Mouse (Mus musculus): ENCODE measurements around the gene Dcaf6.
"Not testable (repeated sequence)": the region's sequence is repeated elsewhere in the genome, so short reads cannot be mapped to it uniquely, and the experiment has no call there.

Dcaf6 gene

DNA sequence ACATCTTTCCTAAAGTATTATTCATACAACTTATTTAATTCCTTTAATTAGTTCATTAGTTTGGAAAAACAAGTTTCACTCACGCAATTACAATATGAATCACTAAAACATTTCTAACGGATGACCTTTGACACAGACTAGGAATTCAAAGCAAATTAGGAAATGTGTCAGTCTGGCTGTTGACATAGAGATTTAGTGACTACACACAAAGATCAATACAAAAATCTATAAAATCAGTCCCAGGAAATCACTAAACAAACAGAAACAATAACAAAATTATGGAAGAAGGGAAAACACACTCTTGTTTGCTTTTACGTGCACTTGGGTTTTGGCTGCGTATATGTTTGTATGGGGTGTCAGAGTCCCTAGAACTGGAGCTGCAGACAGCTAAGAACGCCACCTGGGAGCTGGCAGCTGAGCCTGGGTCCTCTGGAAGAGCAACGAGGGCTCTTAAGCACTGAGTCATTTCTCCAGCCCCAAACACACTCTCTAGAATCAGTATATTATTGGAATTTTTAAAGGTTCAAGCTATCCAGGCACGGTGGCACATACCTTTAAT is 38.8 kb downstream of the Dcaf6 start:
- no peak for DNase-seq

DNA sequence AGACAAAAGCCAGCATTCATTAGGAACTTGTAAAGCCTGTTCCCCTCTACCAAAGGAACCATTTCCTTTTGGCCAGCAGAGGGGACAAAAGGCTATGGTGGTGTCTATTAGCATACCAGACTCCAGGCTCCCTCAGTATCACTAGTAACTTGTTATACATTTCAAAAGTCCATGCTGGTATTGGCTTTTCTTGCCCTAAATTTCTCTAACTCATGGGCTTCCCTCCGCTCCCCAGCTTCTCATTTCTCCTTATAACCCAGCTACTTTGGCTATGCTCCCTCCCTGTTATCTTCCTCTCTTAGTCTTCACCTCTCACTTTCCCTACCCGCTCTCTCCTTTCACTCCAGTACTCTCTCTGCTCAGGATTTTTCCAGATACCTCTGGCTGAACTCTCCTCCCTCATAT is 63.9 kb downstream of the Dcaf6 start:
- no peak for DNase-seq

DNA sequence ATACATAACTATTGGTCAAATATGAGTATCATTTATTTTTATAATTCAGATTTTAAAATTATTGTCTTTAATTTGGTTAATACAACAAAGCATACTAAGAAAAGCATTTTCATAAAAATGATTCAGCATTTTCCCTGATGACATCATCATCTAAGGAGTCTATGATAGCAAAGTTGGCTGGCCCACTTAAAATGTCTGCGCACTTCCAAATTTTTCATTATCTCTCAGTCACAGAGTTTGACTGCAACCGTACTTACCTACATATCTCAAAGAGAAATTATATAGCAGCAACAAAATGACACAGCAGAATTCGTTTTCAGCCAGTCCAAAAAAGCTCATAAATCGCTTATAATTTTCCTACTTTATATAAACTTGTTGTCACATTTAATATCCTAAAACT is 64.3 kb downstream of the Dcaf6 start:
- DNase-seq: no peak

DNA sequence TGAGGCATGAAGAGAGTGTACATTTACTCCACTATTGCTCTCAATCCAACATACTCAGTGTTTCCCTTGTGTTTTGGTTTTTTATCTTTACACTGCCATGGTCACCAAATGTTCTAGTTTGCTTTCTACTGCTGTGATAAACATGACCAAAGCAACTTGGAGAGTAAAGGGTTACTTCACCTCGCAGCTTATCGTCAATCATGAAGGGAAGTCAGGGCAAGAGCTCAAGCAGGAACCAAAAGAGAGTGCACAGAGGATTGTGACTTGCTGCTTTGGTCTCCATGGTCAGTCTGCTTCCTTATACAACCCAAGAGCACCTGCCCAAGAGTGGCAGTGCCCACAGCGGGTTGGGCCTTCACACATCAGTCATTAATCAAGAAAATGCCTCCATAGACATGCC is 65.4 kb downstream of the Dcaf6 start:
- no peak for DNase-seq

DNA sequence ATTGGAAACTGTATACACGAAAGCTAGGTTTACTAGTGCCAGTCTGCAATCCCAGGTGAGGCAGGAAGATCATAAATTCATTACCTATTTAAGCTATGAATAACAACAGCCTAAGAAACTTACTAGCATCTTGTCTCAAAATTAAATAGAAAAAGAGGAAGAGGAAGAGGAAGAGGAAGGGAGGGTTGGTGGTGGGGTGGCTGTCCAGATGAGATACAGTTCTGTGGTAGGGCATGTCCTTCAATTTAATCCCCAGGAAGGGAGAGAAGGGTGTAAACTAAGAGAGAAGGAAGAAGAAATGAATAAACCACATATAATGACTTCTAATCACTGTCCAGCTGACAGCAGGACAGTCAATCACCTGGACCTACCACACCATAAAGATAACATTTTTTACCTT is 67.2 kb downstream of the Dcaf6 start:
- no peak for DNase-seq

DNA sequence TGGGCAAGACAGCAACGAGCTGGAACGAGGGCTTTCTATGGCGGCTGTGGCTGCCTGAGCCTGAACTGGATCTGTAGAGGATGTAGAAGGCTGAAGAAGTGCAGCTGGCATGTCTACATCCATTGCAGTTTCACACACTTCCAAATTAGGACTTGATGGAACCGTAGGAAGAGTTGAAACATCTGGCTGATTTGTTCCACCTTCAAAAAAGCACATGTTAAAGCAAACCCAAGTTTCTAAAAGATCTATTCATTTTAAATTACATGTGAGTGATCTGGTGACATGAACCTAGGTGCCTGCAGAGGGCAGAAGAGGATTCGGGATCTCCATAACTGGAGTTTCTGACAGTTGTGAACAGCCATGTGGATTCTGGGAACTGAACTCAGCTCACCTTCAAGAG is 71.6 kb downstream of the Dcaf6 start:
- DNase-seq: peak; percentile 61

DNA sequence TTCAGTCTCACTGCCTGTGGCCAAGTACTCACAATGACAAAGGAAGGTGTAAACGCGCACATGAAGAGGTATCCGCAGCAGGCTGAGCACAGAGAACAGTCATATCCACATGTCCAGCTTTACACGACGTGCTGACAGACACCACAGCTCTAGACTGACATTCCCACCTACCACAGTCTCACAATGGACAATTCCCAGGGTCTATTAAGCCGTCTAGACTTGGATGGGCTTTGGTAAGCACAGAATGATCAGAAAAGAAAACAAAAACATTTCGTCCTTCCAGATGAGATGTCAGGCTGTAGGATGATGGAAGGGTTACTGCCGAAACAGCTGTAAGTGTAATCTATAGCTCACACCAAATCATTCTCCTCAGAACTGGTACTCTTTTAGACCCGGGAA is 73.8 kb downstream of the Dcaf6 start:
- DNase-seq: no peak

DNA sequence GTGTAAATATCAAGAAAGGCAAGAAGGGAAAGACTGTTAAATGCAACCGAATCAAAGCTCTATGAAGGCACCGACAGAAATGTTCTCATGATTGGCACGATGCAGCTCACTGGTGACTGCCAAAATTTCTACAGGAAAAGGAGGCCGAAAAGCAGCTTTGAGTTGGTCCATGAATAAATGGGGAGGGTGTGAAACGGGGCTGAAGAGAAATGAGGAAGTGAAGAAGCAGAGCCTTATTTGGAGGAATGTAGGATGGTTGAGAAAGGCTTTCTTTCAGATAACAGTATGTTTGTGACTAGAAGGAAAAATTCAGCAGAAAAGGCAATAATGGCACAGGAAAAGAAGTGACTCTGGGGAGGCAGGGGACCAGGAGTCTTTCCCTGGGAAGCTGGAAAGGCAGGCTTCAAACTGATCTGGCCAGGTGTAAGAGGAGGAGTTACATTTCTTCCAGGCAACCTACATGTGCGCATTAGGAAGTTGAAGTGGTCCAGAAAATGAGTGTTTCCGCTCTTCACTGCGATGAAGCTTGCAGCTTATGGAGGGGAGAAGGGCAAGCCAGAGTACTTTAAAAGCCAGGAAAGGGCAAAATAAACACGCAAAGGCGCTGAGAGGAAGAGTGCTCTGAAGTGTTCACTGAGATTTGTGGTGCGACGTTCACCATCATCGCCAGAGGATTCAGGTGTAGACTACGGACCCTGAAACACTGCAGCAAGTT is 74.3 kb downstream of the Dcaf6 start:
- no peak for DNase-seq

DNA sequence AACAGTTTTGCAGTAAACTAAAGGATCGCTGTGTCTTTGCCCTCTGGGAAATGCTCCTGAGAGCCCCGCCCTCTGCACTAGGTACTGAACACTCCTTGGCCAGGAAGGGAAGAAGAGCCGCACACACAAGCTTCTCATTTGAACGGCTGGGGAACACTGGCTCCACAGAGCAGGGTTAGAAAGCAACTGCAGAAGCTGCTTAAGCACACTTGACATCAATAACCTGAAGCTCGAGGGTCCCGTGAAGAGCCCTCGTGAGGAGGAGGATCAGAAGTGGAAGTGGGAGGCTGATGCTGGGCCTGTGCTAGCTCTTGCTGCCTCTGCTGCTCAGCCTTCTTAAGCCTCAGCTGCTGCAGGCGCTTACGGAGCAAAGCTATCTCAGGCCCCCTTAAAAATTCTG is 86.4 kb downstream of the Dcaf6 start:
- no peak for DNase-seq

DNA sequence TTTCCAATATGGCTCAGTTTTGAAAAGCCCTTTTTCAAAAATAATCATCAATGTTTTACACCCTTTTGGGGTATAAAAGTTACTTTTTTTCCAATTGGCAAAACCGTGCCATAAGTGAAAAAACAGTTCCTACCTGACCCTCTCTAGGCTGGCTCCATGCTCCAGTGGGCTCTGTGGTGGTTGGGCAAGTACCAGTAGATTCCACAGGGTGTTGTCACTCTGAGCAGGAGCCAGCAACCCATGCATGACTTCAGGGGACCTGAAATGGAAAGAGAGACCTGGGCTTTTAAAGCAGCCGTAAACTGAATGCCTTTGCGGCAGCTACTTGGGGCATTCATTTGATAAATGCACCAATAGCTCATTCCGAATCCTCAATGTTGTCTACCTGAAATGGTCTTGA is 89.3 kb downstream of the Dcaf6 start:
- DNase-seq: no peak

DNA sequence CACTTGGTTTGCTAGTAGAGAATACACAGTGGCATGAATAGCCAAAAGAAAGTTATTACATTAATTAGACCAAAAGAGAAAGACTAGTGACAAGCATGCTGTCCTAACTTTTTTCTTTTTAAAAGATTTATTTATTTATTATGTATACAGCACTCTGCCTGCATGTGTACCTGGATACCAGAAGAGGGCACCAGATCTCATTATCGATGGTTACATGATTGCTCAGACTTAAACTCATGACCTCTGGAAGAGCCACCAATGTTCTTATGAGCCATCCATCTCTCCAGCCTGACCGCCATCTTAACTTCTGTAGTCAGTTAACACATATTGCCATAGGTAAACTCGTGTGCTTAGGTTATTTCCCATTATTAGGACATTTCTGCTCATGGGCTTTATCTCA is 95.2 kb downstream of the Dcaf6 start:
- no peak for DNase-seq

DNA sequence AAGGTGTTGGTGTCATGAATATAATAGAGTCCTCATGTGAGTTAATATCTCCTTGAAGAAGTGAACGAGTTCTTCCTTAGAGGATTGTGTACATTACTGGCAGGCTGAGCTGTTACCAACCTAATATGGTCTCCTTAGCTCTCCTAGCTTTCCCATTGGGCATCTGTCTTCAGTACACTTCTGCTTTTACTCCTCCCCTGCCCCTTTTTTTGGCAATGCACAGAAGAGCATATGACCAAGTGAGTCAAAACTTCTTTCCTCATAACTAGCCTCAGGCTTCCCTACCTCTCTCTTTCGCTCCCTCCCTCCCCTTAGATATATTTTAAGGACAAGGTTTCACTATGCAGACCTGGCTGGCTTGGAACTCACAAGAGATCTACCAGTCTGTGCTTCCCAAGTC is 97.0 kb downstream of the Dcaf6 start:
- no peak for DNase-seq

DNA sequence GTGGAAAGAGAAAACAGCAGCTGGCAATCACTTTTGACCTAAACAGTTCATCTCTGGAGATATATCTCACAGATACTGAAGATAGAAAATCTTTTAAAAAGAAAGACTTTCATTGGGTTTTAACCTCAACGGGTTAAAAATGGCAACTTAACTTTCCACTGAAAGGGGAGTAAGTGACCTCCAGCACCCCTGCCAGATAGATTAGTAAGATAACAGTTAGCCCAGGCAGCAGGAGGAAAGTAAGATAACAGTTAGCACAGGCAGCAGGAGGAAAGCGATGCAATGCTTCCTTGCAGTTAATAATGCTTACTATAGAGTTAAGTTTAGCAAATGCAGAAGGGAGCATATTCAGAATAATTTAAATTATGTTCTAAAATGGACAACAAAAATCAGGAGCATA is 103.9 kb downstream of the Dcaf6 start:
- no peak for DNase-seq

DNA sequence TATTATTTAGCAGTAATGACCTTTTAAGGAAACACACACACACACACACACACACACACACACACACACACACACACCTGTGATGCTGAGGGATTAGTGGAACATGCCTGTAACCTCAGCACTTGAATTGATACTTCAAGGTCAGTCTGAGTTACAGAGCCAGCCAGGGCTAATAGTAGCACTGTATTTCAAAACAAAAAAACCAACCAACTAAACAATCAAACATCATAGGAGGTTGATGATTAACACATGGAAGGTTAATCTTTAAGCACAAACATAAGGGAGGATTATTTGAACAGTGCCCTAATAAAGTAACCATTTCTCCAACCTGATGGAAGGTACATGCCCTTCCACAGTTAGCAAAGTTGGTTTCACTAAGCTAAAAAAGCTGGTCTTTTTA is 111.6 kb downstream of the Dcaf6 start:
- DNase-seq: peak; percentile 73

DNA sequence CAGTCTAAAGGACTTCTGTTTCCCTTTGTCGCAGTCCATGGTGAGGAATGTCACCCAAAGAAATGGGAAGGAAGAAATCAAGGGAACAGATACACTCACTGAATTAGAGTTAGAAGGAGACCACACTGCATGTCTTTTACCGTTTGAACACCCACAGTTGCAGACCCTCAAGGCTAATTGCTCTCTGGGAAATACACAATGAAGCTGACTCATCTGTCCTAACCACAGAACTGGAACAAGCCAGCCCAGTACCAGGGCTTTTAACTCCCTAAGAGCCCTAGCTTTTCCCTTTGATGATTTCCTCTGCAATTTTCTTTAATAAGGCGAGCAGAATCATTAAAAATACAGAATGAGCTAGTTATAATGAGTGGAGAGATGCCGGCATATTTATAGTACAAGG is 115.8 kb downstream of the Dcaf6 start:
- DNase-seq: no peak

DNA sequence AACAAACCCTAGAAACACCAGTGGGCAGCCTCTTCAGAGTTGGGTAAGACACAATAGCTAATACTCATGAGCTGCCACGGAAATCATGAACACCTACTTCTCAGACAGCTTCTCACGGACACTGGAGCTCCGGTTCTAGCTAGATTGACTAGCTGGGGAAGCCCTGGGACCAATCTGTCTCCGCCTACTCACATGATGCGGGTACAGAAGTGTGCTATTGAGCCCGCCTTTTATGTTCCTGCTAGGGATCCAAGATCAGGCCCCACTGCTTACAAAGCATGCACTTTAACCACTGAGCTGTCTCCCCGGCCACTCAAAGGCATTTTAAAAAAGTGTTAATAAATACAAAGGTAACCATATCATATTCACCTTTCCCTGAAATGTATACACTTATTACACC is 118.1 kb downstream of the Dcaf6 start:
- peak; percentile 36 for DNase-seq

DNA sequence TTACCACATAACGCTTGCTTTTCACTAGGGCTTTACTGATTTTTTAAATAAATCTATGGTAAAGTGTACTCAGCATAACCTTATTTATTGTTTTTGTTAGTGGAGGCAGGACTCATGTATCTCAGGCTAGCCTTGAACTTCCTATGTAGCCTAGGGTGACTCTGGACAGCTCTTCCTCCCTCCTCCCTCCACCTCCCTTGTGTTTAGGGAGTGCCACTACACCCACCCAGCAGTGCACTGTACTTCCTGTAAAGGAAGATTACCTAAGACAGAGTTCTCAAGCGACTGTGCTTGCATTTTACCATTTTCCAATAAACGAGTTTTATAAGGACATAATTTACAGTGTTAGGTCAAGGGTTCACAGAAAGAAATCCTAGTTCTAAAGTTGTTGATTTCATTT is 127.5 kb downstream of the Dcaf6 start:
- no peak for DNase-seq

DNA sequence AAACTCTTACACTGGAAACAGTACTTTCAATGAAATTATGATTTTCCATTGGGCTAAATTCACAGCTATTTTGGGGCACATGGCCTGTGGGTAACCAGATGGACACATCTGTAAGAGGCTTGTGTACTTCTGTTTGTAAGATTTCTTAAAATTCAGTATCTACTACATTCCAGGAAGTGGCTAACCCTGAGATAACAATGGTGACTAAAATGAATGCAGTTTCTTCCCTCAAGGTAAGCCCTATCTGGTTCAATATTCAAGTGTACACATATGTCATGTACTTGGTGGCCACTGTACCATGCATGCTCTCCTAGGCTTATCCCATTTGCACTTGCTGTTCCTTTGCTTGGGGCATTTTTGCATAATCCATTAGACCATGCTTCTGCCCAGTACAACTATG is 129.4 kb downstream of the Dcaf6 start:
- no peak for DNase-seq

DNA sequence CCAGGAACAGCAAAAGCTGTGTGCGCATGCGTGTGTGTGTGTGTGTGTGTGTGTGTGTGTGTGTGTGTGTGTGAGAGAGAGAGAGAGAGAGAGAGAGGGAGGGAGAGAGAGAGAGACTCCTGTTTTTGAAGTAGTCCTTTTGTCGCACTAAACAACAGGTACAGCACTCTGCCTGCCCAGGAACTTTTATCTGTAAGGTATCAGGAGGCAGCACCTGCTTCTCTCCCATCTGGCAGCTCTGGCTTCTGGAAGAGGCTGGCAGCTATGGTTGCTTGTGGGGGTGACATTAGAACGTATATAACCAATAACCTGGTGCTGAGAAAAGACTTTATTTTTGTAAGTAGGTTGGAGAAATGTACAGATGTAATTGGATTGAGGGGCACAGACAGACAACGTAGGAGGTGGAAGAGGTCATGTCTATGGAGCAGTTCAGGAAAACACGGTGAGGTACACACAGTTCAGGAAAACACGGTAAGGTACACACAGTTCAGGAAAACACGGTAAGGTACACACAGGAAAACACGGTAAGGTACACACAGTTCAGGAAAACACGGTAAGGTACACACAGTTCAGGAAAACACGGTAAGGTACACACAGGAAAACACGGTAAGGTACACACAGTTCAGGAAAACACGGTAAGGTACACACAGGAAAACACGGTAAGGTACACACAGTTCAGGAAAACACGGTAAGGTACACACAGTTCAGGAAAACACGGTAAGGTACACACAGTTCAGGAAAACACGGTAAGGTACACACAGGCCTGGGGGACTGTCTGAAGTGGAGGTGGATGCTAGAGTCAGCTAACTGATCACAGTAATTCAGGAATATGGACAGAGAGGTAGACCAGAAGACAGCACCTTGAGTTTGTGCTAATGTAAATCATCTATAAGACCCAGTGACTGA is 131.6 kb downstream of the Dcaf6 start:
- DNase-seq: not testable (repeated sequence)

DNA sequence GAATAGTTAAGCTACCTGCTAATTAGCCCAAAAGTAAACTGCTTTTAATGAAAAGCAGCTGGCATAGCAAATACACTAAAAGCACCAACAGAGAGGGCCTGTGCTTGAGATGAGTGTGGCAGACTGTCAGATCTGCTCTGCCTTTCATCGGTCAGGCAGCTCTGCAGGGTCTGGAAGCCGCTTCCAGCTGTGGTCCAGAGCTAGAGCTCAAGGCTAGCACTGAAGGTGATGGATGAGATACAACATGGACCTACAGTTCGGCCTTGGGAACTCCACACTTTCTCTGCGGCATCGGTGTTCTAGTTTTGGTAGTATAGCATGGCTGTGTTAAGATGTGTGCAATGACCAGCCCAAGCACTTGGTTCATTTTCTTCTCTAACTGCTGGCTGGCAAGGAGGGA is 132.4 kb downstream of the Dcaf6 start:
- DNase-seq: no peak

DNA sequence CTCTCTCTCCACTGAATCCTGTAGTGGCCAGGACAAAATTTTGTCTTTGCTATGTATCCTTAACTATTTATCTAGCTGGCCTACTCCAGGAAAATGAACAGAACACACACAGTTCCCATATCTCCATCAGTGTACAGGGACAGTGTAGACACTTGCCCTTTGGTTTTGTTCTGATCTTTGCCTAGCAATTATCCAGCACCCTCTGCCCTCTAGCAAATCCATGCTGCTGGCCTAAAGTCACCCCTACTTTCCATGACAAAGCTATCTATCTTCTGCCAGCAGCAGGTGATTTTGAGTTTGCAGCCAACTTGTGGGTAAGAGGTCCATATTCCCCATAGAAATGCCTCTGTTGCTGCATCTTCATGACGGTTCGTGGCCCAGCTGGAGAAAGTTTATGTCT is 132.9 kb downstream of the Dcaf6 start:
- DNase-seq: no peak

DNA sequence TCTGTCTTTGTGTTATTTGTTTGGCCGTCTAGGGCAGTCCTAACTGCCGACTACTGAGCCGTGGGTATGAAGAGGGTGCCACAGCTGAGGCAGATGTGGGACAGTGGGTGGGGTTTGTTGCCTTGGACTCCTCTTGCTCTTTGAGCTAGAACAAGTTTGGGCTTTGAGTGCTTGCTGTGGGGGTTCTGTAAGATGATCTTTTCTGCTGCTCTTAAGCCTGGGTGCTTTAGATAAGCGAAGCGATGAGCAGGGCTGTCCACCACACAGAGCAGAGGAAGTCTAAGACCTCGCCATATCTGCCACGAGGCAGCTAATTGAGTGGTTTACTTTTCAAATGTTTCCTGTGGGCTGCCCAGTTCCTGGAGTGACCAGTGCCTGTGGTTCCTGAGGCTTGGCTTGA is 137.3 kb downstream of the Dcaf6 start:
- no peak for DNase-seq

DNA sequence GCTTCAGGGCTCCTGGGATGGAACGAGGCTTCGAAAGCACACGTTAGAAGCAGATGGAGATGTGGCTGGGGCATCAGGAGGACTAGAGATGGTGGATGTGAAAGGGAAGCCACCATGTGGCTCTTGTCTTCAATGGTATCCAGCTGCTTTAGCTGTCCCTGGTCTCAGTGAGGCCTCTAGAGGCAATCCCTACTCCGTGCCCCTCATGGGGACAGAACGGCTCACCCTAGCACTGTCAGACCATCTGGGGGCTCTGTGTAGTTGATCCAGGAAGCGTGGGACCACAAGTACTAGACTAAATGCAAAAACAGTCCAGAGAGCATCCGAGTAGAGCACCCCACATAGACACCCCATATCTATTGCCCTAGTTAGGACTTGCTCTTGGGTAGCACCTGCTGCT is 138.4 kb downstream of the Dcaf6 start:
- no peak for DNase-seq

DNA sequence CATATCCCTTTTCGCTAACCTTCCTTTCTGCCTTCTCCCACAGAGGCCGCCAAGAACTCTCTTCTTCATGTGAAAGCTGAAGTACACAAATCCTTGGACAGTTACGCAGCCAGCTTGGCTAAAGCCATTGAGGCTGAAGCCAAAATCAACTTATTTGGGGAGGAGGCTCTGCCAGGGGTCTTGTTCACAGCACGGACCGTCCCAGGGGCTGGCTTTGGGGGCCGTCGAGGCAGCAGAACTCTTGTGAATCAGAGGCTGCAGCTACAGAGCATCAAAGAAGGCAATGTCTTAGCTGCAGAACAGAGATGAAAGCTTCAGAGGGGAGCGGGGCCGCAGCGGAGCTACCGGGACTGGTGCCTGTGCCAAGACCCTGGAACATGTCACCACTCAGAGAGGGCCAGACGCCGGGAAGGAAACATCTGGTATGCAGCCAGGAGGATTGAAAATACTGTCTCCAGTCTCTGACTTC is 138.8 kb downstream of the Dcaf6 start:
- DNase-seq: no peak

All from kidney, adult 9 months (tissue).